Mouse (Mus musculus) lung, postnatal 0 days (tissue): ENCODE results near the gene Ccdc47.

Experiments used
- CTCF ChIP-seq: IDR thresholded peaks from 2 replicates; pipeline ENCODE4 v1.5.1; 2016; ENCODE audit warnings: antibody characterized with exemption, mild to moderate bottlenecking
- EP300 ChIP-seq: IDR thresholded peaks from 2 replicates; pipeline ENCODE4 v1.6.1; 2016; ENCODE audit warnings: antibody characterized with exemption, mild to moderate bottlenecking, control low read depth

- TF ChIP-seq CTCF (no peak), EP300 (no peak)
Measured at GRCm38 (mm10) chr11:106214856-106215255, 1.3 kb downstream of the Ccdc47 start.
